Comparison of ENCODE assay signal across 9 mouse cellular contexts in the genomic region with DNA sequence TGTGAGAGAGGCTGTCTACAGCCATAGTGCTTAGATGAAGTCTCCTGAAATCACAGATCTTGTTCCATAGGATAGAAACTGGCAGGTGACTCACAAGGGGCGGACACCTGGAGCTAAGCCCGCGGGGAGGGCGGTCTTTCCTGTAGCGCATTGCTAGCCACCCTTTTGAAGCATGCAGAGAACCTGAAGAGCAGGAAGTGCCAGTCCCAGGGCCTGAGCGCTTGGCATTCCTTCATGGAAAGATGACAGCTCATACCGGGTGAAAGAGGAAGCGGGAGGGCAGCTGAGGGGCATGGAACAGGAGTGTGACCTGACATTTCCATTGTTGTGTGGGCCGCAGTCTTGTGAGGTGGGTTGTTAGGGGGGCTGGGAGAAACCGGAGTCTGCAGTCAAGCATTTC. TPM values are rescaled to one million over a fixed set of nuclear protein-coding genes. Genes with fewer than 3 reads are reported as not detected.
A peak's percentile ranks its signal among the peaks of the same experiment; 100 is the strongest.
DNase-seq lines count a peak whose midpoint lies in the region; ATAC-seq lines count a peak whose summit lies in the region.
"Had no signal": no experiment of that assay in that cellular context is flagged by ENCODE, and none has a peak within 500 bp of the region (broad histone marks: within the 10 kb centered on the region; RNA-seq: fewer than 3 reads in every experiment).

No protein-coding gene starts in this region.

- no peaks in the 10 kb centered on the region for H3K36me3 ChIP-seq in heart, embryonic 11.5 days (ENCODE audit: control insufficient read depth, insufficient read depth, low read length)
- no peaks in the 10 kb centered on the region for H3K36me3 ChIP-seq in stomach, embryonic 14.5 days (ENCODE audit: control insufficient read depth, insufficient read depth, low read length)
- no peaks in the 10 kb centered on the region for H3K36me3 ChIP-seq in neural tube, embryonic 15.5 days
- H3K36me3 ChIP-seq: liver, embryonic 13.5 days had no signal

- peaks cover 10% of the 10 kb centered on the region for H3K4me1 ChIP-seq in heart, embryonic 11.5 days (ENCODE audit: control insufficient read depth, insufficient read depth, low read length)
- H3K4me1 ChIP-seq in stomach, embryonic 14.5 days (ENCODE audit: control insufficient read depth, insufficient read depth, low read length), result no peaks in the 10 kb centered on the region
- no peaks in the 10 kb centered on the region for H3K4me1 ChIP-seq in neural tube, embryonic 15.5 days
- H3K4me1 ChIP-seq: liver, embryonic 13.5 days had no signal

- no peak for ATAC-seq in heart, embryonic 11.5 days (replicated peaks; ENCODE audit: insufficient number of reproducible peaks, low FRiP score, low TSS enrichment)
- ATAC-seq in stomach, embryonic 14.5 days (ENCODE audit: insufficient number of reproducible peaks, insufficient read depth, low FRiP score, low read depth), result peak; percentile 92
- ATAC-seq in neural tube, embryonic 15.5 days (ENCODE audit: low FRiP score), result no peak

- peak; percentile 24 for DNase-seq in adrenal gland, postnatal 25 days
- peak; percentile 81 for DNase-seq in kidney, postnatal 14 days
- no peak for DNase-seq in spleen, adult 18-20 months
- no peak for DNase-seq in testis, postnatal 10 days (ENCODE audit: low spot score)
- no peak for DNase-seq in layer of hippocampus, postnatal 36 days
- DNase-seq: liver, embryonic 13.5 days had no signal

- 0 out of 2 replicates have a peak overlapping the region, but pooled peaks have one; percentile 36 for H3K4me2 ChIP-seq in heart, embryonic 11.5 days
- 0 out of 2 replicates have a peak overlapping the region, but pooled peaks have one; percentile 7 for H3K4me2 ChIP-seq in stomach, embryonic 14.5 days (replicated peaks; ENCODE audit: low read depth, low read length)
- H3K4me2 ChIP-seq in neural tube, embryonic 15.5 days, result no peak overlapping the region
- H3K4me2 ChIP-seq: liver, embryonic 13.5 days had no signal

- H3K9me3 ChIP-seq in heart, embryonic 11.5 days (replicated peaks; ENCODE audit: control insufficient read depth, low read length), result no peaks in the 10 kb centered on the region
- H3K9me3 ChIP-seq in stomach, embryonic 14.5 days (ENCODE audit: control insufficient read depth, low read depth, low read length), result no peaks in the 10 kb centered on the region
- H3K9me3 ChIP-seq in neural tube, embryonic 15.5 days (replicated peaks), result no peaks in the 10 kb centered on the region
- H3K9me3 ChIP-seq: liver, embryonic 13.5 days had no signal

- H3K27me3 ChIP-seq in heart, embryonic 11.5 days (ENCODE audit: control insufficient read depth, insufficient read depth, low read length), result no peaks in the 10 kb centered on the region
- H3K27me3 ChIP-seq in stomach, embryonic 14.5 days (ENCODE audit: control insufficient read depth, insufficient read depth, low read length), result no peaks in the 10 kb centered on the region
- H3K27me3 ChIP-seq in neural tube, embryonic 15.5 days (replicated peaks), result 0 out of 2 replicates have a peak, but pooled peaks cover 2% of the 10 kb centered on the region
- H3K27me3 ChIP-seq: liver, embryonic 13.5 days had no signal

- 28% methylated on average over 10 of the region's 10 CpGs for WGBS in heart, embryonic 11.5 days (ENCODE audit: insufficient replicate concordance)
- 35% methylated on average over 10 of the region's 10 CpGs for WGBS in stomach, embryonic 14.5 days
- WGBS in neural tube, embryonic 15.5 days, result 54% methylated on average over 10 of the region's 10 CpGs

- no peak overlapping the region for H3K4me3 ChIP-seq in heart, embryonic 11.5 days (ENCODE audit: low read depth, low read length)
- no peak overlapping the region for H3K4me3 ChIP-seq in stomach, embryonic 14.5 days (ENCODE audit: low read depth, low read length)
- H3K4me3 ChIP-seq in neural tube, embryonic 15.5 days (replicated peaks), result no peak overlapping the region
- H3K4me3 ChIP-seq: liver, embryonic 13.5 days had no signal

- H3K27ac ChIP-seq in heart, embryonic 11.5 days (ENCODE audit: low read depth, low read length), result no peak overlapping the region; the same call in 1 of the 2 replicates
- H3K27ac ChIP-seq in stomach, embryonic 14.5 days (ENCODE audit: low read length), result no peak overlapping the region
- H3K27ac ChIP-seq in neural tube, embryonic 15.5 days (replicated peaks), result no peak overlapping the region
- H3K27ac ChIP-seq: liver, embryonic 13.5 days had no signal

- no peak overlapping the region for H3K9ac ChIP-seq in heart, embryonic 11.5 days (ENCODE audit: low read depth, low read length)
- no peak overlapping the region for H3K9ac ChIP-seq in stomach, embryonic 14.5 days (replicated peaks; ENCODE audit: low read depth, low read length)
- H3K9ac ChIP-seq in neural tube, embryonic 15.5 days (replicated peaks), result no peak overlapping the region
- H3K9ac ChIP-seq: liver, embryonic 13.5 days had no signal

RNA-seq across cellular contexts. Expression of gene Prkch, which starts 33.1 kb away (rescaled TPM):
- total RNA-seq in adrenal gland, postnatal 25 days (2021), result 13.6 and 15.2 TPM in 2 replicates
- polyA plus RNA-seq in heart, embryonic 11.5 days (2014; fragmentation: Nextera tagmentation; extraction: Ambion mirVana), result 16.2 and 16.7 TPM in 2 replicates
- polyA plus RNA-seq in stomach, embryonic 14.5 days (2014; fragmentation: Nextera tagmentation; extraction: Ambion mirVana), result 12.0 and 12.1 TPM in 2 replicates
- total RNA-seq in layer of hippocampus, postnatal 36 days (2021), result 1 to 10 TPM; 3.0 to 3.6 TPM
- polyA plus RNA-seq in neural tube, embryonic 15.5 days (2015; fragmentation: Nextera tagmentation; extraction: Ambion mirVana), result 9.2 and 15.5 TPM in 2 replicates

Comparison
In these comparisons a context has a peak if more than half of its experiments do, and no peak if none do; other contexts are left out.
1. DNase-seq: peak in adrenal gland, postnatal 25 days (single experiment) and kidney, postnatal 14 days (single experiment); none in spleen, adult 18-20 months (0 of 2), testis, postnatal 10 days (single experiment) and layer of hippocampus, postnatal 36 days (0 of 2).